Mouse (Mus musculus) limb, embryonic 10.5 days (tissue): Measurements from ENCODE around the gene Slc2a9. TPM values are rescaled to one million over a fixed set of nuclear protein-coding genes. Genes with fewer than 3 reads are reported as not detected.

Experiments used
- DNase-seq: peaks from one replicate; pipeline ENCODE4 v3.0.0-alpha.2; 2017; ENCODE audit warnings: low spot score
- H3K27ac ChIP-seq: fragments of 300-500 bp; sonication (generic); 2 replicates; pipeline ENCODE4 v1.5.1; 2016; ENCODE audit warnings: mild to moderate bottlenecking
- H3K27me3 ChIP-seq: fragments of 300-500 bp; sonication (generic); 2 replicates; pipeline ENCODE4 v1.6.1; 2016; ENCODE audit warnings: low read depth, mild to moderate bottlenecking; ENCODE audit not compliant: poor library complexity, severe bottlenecking
- H3K36me3 ChIP-seq: fragments of 300-500 bp; sonication (generic); 2 replicates; pipeline ENCODE4 v1.6.1; 2016; ENCODE audit warnings: mild to moderate bottlenecking, moderate library complexity
- H3K4me1 ChIP-seq: fragments of 300-500 bp; sonication (generic); 2 replicates; pipeline ENCODE4 v1.6.1; 2016
- H3K4me3 ChIP-seq: fragments of 300-500 bp; sonication (generic); 2 replicates; pipeline ENCODE4 v1.5.1; 2016; ENCODE audit warnings: mild to moderate bottlenecking, moderate library complexity
- H3K9me3 ChIP-seq: fragments of 300-500 bp; sonication (generic); replicated peaks from 2 replicates; pipeline ENCODE4 v1.6.1; 2016; ENCODE audit warnings: mild to moderate bottlenecking
- WGBS: fragments of 180-500 bp; shearing (Covaris S2); methylation state at CpG from one replicate; pipeline ENCODE4 v1.1.7; 2016; 5-methylcytosine and 5-hydroxymethylcytosine counted together
- polyA plus RNA-seq: library from polyadenylated mRNA; unstranded; fragments of >200 nt; fragmentation: Nextera tagmentation; extraction: Ambion mirVana; gene quantifications from 2 replicates; pipeline ENCODE4 v1.2.1, GENCODE M21; 2016

Gene Slc2a9
- polyA plus RNA-seq, 1 experiment from 2014 or later = 0.13 TPM

GRCm38 (mm10) chr5:38372369-38372768, 130.6 kb downstream of the Slc2a9 start:
- DNase-seq = no peak
- peaks cover 20% of the 10 kb centered on the region for H3K4me1 ChIP-seq
- no peak overlapping the region for H3K27ac ChIP-seq
- 23% methylated on average over 5 of the region's 5 CpGs for WGBS
- no peaks in the 10 kb centered on the region for H3K9me3 ChIP-seq
- H3K36me3 ChIP-seq = no peaks in the 10 kb centered on the region
- no peaks in the 10 kb centered on the region for H3K27me3 ChIP-seq
- no peak overlapping the region for H3K4me3 ChIP-seq

DNA sequence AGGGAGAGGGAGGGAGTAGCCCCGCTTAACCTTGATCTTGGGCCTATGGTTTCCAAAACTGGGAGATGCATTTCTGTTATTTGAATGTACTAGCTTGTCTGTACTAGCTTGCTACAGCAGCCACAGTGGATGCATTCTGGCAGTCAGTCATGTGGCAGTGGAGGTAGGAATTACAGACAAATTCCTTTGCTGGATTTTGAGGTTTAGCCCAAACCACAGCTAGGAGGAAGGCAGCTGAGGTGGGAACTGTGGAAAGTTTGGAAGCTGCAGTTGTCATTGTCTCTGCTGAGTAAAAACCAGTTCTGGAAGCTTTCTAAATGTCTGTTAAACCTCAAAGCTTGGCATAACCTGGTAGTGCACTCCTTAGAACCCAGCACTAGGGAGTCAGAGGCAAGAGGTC, 131.6 kb downstream of the Slc2a9 start:
- H3K4me1 ChIP-seq = peaks cover 31% of the 10 kb centered on the region
- no peak for DNase-seq
- no peaks in the 10 kb centered on the region for H3K36me3 ChIP-seq
- H3K27me3 ChIP-seq = no peaks in the 10 kb centered on the region
- WGBS = 55% methylated on average over 1 of the region's 1 CpGs
- H3K27ac ChIP-seq = no peak overlapping the region
- no peak overlapping the region for H3K4me3 ChIP-seq
- H3K9me3 ChIP-seq = no peaks in the 10 kb centered on the region

DNA sequence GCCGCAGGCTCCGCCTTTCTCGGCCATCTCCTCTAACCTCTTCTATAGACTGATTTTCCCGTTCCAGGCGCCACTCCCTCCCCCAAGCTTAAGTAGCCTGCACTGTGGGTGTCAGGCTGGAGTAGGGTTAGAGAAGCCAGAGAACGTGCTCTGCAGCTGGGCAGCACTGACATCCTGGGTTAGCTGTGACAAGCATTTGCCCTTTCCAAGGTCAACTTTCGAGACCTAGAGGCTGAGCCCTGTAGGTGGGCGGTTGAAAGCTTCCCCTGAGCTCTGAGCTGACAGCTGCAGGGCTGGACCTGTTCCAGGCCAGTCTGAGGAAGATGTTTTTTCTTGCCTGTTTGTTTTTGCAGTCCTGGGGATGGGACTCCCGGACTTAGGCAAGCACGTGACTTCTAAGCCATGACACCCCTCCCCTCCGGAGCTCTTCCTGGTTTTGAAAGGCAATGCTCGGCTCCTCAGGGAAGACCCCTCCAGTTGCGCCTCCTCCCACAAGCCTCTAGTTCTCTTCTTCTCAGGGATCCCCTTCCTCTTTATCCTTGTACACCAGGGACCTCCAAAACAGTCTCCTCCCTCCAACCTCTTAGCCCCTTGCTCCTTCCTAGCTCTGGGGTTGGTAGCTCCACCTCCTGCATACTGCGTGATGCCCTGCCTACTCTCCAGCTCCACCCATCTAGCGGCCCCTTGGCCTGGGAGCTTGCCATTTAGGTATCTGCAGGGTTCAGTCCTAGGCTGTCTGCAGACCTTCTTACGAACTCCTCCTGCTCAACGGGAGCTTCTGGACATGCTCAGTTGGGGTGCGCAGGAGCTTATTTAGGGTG, 136.1 kb downstream of the Slc2a9 start:
- Histone ChIP-seq H3K27me3 (peaks cover 14% of the 10 kb centered on the region), H3K4me3 (peak overlapping the region; percentile 45), H3K9me3 (no peaks in the 10 kb centered on the region), H3K36me3 (no peaks in the 10 kb centered on the region), H3K27ac (peak overlapping the region; percentile 25; the same call in 1 of the 2 replicates), H3K4me1 (peaks cover 30% of the 10 kb centered on the region)
- 11% methylated on average over 18 of the region's 18 CpGs for WGBS
- peak; percentile 35 for DNase-seq

- no peaks in the 10 kb centered on the region for H3K9me3 ChIP-seq
- no peak overlapping the region for H3K4me3 ChIP-seq
- H3K27me3 ChIP-seq = peaks cover 14% of the 10 kb centered on the region
- 37% methylated on average over 2 of the region's 2 CpGs for WGBS
- H3K4me1 ChIP-seq = peaks cover 28% of the 10 kb centered on the region
- DNase-seq = no peak
- no peaks in the 10 kb centered on the region for H3K36me3 ChIP-seq
- no peak overlapping the region for H3K27ac ChIP-seq
These were observed 137.4 kb downstream of the Slc2a9 start for GRCm38 (mm10) chr5:38365521-38365920.

GRCm38 (mm10) chr5:38364396-38364795, 138.5 kb downstream of the Slc2a9 start:
- H3K36me3 ChIP-seq = no peaks in the 10 kb centered on the region
- no peak overlapping the region for H3K27ac ChIP-seq
- DNase-seq = no peak
- no peaks in the 10 kb centered on the region for H3K9me3 ChIP-seq
- H3K4me3 ChIP-seq = no peak overlapping the region
- WGBS = 86% methylated on average over 5 of the region's 5 CpGs
- H3K4me1 ChIP-seq = peaks cover 28% of the 10 kb centered on the region
- peaks cover 14% of the 10 kb centered on the region for H3K27me3 ChIP-seq

- DNase-seq = no peak
- no peaks in the 10 kb centered on the region for H3K36me3 ChIP-seq
- no peaks in the 10 kb centered on the region for H3K9me3 ChIP-seq
These were observed 143.2 kb downstream of the Slc2a9 start for GRCm38 (mm10) chr5:38359716-38360115.

DNA sequence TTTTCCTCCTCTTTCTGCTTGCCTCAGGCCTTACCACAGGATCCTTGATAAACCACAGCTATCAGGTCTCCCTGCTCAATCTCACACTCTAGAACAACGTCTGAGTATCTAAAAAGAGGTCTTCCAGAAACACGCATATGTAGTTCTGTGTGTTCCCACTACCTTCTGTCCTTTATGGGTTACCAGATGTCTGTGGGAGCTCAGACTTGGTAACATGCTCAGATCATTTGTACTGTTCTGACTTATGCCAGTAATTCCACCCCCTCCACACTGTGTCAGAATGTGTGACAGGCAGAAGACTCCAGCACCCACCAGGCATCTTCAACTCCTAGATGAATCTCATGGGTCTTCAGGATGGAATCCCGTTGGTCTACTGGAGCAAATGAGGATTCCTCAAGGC, 146.0 kb downstream of the Slc2a9 start:
- Histone ChIP-seq H3K36me3 (no peaks in the 10 kb centered on the region), H3K27ac (no peak overlapping the region), H3K9me3 (no peaks in the 10 kb centered on the region), H3K4me3 (no peak overlapping the region), H3K27me3 (no peaks in the 10 kb centered on the region; the same call in 1 of the 2 replicates), H3K4me1 (no peaks in the 10 kb centered on the region)
- DNase-seq = no peak
- 87% methylated on average over 3 of the region's 3 CpGs for WGBS

More at GRCm38 (mm10) chr5:38359716-38360115, 143.2 kb downstream of the Slc2a9 start:
- WGBS = 94% methylated on average over 2 of the region's 2 CpGs
- Histone ChIP-seq H3K4me3 (no peak overlapping the region), H3K27ac (no peak overlapping the region), H3K4me1 (no peaks in the 10 kb centered on the region), H3K27me3 (peaks cover under 1% of the 10 kb centered on the region; the same call in 1 of the 2 replicates)

DNA sequence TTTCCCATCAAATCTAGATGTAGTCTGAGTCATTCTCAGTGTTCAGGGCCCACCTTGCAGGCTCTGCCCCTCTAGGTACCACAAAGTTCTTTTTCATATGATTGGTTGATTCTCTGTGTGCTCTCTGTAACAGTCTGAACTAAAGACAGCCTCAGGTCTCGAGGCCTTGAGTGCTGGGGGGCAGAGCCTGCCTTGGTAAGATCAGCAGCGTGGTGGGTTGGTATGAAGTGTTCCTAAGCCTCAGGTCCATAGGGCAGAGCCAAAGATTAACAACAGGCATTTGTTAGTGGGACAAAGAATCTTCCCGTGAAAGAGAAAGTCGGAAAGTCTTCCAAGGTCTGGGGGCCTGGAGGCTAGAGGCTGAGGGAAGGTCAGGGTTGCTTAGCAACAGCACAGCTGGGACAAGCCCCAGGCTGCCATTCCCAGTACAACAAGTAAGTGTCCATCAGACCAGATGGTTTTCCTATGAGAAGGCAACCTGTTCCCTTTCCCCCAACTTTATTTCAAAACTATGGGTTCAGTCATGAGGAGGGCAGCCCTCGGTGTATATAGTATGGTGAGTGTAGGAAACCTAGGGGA, 152.5 kb downstream of the Slc2a9 start:
- H3K9me3 ChIP-seq = no peaks in the 10 kb centered on the region
- DNase-seq = no peak
- H3K27me3 ChIP-seq = no peaks in the 10 kb centered on the region
- peaks cover 8% of the 10 kb centered on the region for H3K4me1 ChIP-seq
- no peak overlapping the region for H3K4me3 ChIP-seq
- 57% methylated on average over 5 of the region's 5 CpGs for WGBS
- H3K36me3 ChIP-seq = no peaks in the 10 kb centered on the region
- H3K27ac ChIP-seq = no peak overlapping the region

GRCm38 (mm10) chr5:38346646-38347432, 156.1 kb downstream of the Slc2a9 start:
- no peaks in the 10 kb centered on the region for H3K27me3 ChIP-seq
- H3K9me3 ChIP-seq = no peaks in the 10 kb centered on the region
- H3K27ac ChIP-seq = no peak overlapping the region
- DNase-seq = peak; percentile 67
- 42% methylated on average over 10 of the region's 10 CpGs for WGBS
- no peak overlapping the region for H3K4me3 ChIP-seq
- H3K4me1 ChIP-seq = peaks cover 8% of the 10 kb centered on the region
- no peaks in the 10 kb centered on the region for H3K36me3 ChIP-seq

DNA sequence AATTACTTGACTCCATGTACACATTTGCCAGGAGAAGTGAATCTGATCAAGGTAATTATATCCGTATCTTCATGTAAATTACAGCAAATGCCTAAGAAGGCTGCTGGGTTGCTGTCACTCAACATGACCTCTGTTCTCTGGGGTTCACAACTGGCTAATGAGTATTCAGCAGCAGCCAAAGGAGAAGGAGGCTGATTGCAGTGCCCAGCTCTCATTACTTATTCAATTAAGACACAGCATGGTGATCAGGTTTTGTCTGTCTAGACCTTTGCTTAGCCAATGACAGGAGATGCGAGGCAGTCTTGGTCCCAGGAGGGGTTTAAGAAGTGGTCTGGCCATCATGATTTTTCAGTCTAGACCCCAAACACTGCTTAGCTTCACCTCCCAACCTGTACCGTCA, 159.8 kb downstream of the Slc2a9 start:
- no peak overlapping the region for H3K27ac ChIP-seq
- no peaks in the 10 kb centered on the region for H3K36me3 ChIP-seq
- no peaks in the 10 kb centered on the region for H3K27me3 ChIP-seq
- WGBS = 86% methylated on average over 3 of the region's 3 CpGs
- H3K4me3 ChIP-seq = no peak overlapping the region
- peaks cover 8% of the 10 kb centered on the region for H3K4me1 ChIP-seq
- DNase-seq = no peak
- H3K9me3 ChIP-seq = no peaks in the 10 kb centered on the region

- Histone ChIP-seq H3K36me3 (no peaks in the 10 kb centered on the region), H3K4me3 (no peak overlapping the region), H3K27me3 (no peaks in the 10 kb centered on the region), H3K9me3 (no peaks in the 10 kb centered on the region), H3K27ac (no peak overlapping the region), H3K4me1 (no peaks in the 10 kb centered on the region)
- 42% methylated on average over 1 of the region's 1 CpGs for WGBS
- DNase-seq = no peak
These were observed 168.4 kb downstream of the Slc2a9 start for GRCm38 (mm10) chr5:38334582-38334981.

- Histone ChIP-seq H3K4me1 (no peaks in the 10 kb centered on the region), H3K27me3 (no peaks in the 10 kb centered on the region), H3K4me3 (no peak overlapping the region), H3K9me3 (no peaks in the 10 kb centered on the region), H3K27ac (no peak overlapping the region), H3K36me3 (no peaks in the 10 kb centered on the region)
- 81% methylated on average over 4 of the region's 4 CpGs for WGBS
- no peak for DNase-seq
These were observed 169.6 kb downstream of the Slc2a9 start for GRCm38 (mm10) chr5:38333381-38333780.
